Mouse (Mus musculus): ENCODE data around the gene Ap1g2. TPM values are rescaled to one million over a fixed set of nuclear protein-coding genes. Genes with fewer than 3 reads are reported as not detected.

The Ap1g2 gene
- polyA plus RNA-seq, 1 experiment from 2014 or later: 46.2 TPM

DNA sequence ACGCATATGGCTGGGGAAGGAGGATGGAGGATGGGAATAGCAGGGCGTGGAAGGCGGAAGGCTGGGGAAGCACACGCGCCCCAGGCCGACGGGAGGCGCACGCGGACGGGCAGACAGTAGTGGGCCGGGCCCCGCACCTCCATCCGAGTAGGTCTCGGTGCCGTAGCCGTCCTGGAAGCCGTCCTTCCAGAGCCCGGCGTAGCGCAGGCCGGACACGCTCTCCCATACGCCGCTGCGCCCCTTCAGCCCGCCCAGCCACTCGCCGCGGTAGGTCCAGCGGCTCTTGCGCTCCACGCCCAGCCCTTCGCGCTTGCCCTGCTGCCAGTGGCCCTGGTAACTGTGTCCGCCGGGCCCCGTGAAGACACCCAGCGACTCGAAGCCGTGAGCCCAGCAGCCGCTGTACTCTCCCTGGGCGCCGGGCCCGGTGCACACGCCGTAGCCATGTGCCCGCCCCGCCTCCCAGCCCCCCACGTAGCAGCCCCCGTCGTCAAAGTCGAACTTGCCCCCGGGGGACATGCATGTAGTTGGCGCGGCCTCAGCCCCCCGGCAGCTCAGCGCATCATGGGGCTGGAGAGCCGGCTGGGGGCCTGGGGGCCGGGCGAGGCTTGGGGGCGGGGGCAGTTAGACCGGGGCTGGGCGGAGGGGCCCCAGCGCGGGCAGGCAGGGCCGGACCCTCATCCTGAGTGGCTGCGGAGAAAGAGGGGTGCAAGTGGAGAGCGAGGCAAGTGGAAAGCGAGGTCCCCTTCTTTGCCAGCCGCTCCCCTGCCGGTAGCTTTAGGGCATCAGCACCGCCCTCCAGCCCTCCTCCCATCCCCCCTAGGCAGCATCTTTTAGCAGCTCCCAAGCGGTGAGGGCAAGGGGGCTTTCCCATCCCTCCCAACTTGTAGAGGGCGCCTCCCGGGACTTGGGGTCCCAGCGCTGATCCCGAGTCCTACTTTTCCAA lies 8.6 kb upstream of the Ap1g2 start:
- peak overlapping the region; percentile 68 for H3K4me3 ChIP-seq (replicated peaks; ENCODE audit: low read length)
- ATAC-seq (ENCODE audit: insufficient read depth, low FRiP score): peak; percentile 64; the same call in 1 of the 2 replicates
- H3K4me2 ChIP-seq (ENCODE audit: low read depth, low read length): peak overlapping the region; percentile 100
- no peak overlapping the region; the same call in 1 of the 2 replicates for H3K27ac ChIP-seq (ENCODE audit: low read length)
- WGBS: under 1% methylated on average over 71 of the region's 78 CpGs
- H3K36me3 ChIP-seq (ENCODE audit: control insufficient read depth, insufficient read depth, low read length): no peaks in the 10 kb centered on the region
- peaks cover 17% of the 10 kb centered on the region for H3K4me1 ChIP-seq (ENCODE audit: control insufficient read depth, insufficient read depth, low read length)
- H3K9me3 ChIP-seq (replicated peaks; ENCODE audit: control insufficient read depth, low read length): no peaks in the 10 kb centered on the region
- peak overlapping the region; percentile 76 for H3K9ac ChIP-seq (ENCODE audit: low read length)
- H3K27me3 ChIP-seq (ENCODE audit: control insufficient read depth, insufficient read depth, low read length): peaks cover 37% of the 10 kb centered on the region

DNA sequence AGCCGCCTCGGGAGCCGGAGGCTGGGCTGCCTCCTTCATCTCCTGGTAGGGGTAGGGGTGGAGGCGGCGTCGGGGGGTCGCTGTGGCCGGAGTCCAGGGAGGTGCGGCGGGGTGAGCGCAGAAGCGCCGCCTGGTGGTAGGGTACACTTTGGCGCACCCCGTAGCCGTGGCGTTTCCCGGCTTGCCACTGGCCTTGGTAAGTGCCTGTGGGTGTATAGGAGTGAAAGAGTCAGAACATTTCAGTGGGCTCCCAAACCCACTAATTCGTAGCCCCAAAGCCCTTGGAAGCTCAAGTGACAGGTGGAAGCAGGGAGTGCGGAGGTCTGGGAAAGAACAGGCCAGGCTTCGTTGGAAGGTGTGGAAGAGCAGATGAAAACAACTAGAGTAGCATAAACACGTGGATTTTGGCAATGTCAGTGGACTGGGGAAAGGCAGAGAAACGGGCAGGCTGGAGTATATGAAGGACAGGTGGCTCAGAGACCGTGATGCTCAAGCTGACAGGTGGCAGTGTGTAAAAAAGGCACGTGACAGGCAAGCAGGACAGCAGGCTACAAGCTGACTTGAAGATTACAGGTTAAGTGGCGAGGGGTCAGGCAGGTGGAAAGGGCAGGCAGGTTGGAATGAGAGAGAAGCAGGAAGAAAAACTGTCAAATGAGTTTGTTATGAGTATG lies 7.7 kb upstream of the Ap1g2 start:
- no peaks in the 10 kb centered on the region for H3K9me3 ChIP-seq (replicated peaks; ENCODE audit: control insufficient read depth, low read length)
- 8% methylated on average over 26 of the region's 26 CpGs for WGBS
- H3K9ac ChIP-seq (ENCODE audit: low read length): peak overlapping the region; percentile 76

DNA sequence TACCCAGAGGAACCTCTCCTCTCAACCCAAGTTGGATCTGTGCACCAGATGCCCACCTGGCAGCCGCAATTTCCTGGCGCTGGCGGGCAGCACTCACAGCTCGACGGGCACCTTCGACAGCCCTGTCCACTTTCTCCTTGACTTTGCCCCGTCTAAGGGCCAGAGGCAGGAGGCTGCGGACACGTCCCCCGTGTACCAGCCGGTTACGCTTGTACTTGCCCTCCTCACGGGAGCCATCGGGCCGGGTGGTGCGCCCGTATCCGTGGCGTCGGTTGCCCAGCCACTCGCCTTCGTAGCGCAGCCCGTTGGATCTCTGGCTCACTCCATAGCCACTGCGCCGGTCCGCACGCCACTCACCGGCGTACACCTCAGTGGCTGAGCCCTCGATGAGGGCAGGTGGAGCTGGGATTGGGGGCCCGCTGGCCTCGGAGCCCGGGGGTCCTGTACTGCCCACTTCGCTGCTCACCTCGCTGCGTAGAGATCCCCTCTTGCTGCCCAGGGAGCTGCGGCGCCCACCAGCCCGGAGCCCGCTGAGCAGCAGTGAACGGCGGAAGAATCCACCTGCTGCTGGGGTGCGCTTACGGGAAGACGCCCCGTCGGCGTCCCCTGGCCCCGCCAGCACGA lies 7.1 kb upstream of the Ap1g2 start:
- peaks cover 45% of the 10 kb centered on the region for H3K27me3 ChIP-seq (ENCODE audit: control insufficient read depth, insufficient read depth, low read length)

More for the DNA sequence above, 7.7 kb upstream of the Ap1g2 start:
- Histone ChIP-seq H3K4me2 (ENCODE audit: low read depth, low read length) (peak overlapping the region; percentile 100), H3K4me3 (replicated peaks; ENCODE audit: low read length) (peak overlapping the region; percentile 68), H3K27me3 (ENCODE audit: control insufficient read depth, insufficient read depth, low read length) (peaks cover 44% of the 10 kb centered on the region), H3K36me3 (ENCODE audit: control insufficient read depth, insufficient read depth, low read length) (no peaks in the 10 kb centered on the region), H3K27ac (ENCODE audit: low read length) (no peak overlapping the region), H3K4me1 (ENCODE audit: control insufficient read depth, insufficient read depth, low read length) (peaks cover 23% of the 10 kb centered on the region)
- no peak for ATAC-seq (ENCODE audit: insufficient read depth, low FRiP score)

DNA sequence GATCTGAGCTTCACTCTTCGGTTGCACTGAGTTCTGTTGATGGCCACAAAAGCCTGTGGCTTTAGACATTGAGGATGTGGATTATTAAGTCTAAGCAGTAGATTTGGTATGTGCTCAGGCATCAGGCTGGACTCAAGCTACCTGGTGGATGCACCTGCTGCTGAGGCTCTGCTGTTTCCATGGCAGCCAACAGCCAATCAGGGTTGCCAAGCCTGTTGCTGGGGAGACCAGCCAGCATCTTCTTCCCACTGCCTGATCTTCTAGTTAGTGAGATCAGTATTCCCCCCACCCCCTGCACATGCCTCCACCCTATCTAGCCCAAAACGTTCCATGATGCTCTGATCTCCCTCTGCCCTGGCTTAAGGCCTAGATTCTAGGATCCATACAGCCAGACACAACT lies 5.3 kb upstream of the Ap1g2 start:
- Histone ChIP-seq H3K4me2 (ENCODE audit: low read depth, low read length) (no peak overlapping the region), H3K9me3 (replicated peaks; ENCODE audit: control insufficient read depth, low read length) (no peaks in the 10 kb centered on the region), H3K4me3 (replicated peaks; ENCODE audit: low read length) (no peak overlapping the region), H3K4me1 (ENCODE audit: control insufficient read depth, insufficient read depth, low read length) (peaks cover 24% of the 10 kb centered on the region), H3K9ac (ENCODE audit: low read length) (no peak overlapping the region), H3K27me3 (ENCODE audit: control insufficient read depth, insufficient read depth, low read length) (peaks cover 45% of the 10 kb centered on the region), H3K27ac (ENCODE audit: low read length) (no peak overlapping the region), H3K36me3 (ENCODE audit: control insufficient read depth, insufficient read depth, low read length) (no peaks in the 10 kb centered on the region)
- ATAC-seq (ENCODE audit: insufficient read depth, low FRiP score): no peak
- WGBS: 60% methylated on average over 2 of the region's 2 CpGs

More for the DNA sequence above, 7.1 kb upstream of the Ap1g2 start:
- no peak overlapping the region for H3K9ac ChIP-seq (ENCODE audit: low read length)
- no peaks in the 10 kb centered on the region for H3K9me3 ChIP-seq (replicated peaks; ENCODE audit: control insufficient read depth, low read length)
- ATAC-seq (ENCODE audit: insufficient read depth, low FRiP score): no peak
- peak overlapping the region; percentile 100; the same call in 1 of the 2 replicates for H3K4me2 ChIP-seq (ENCODE audit: low read depth, low read length)
- H3K4me3 ChIP-seq (replicated peaks; ENCODE audit: low read length): peak overlapping the region; percentile 68
- 62% methylated on average over 51 of the region's 51 CpGs for WGBS
- no peaks in the 10 kb centered on the region for H3K36me3 ChIP-seq (ENCODE audit: control insufficient read depth, insufficient read depth, low read length)
- no peak overlapping the region for H3K27ac ChIP-seq (ENCODE audit: low read length)
- H3K4me1 ChIP-seq (ENCODE audit: control insufficient read depth, insufficient read depth, low read length): peaks cover 24% of the 10 kb centered on the region

DNA sequence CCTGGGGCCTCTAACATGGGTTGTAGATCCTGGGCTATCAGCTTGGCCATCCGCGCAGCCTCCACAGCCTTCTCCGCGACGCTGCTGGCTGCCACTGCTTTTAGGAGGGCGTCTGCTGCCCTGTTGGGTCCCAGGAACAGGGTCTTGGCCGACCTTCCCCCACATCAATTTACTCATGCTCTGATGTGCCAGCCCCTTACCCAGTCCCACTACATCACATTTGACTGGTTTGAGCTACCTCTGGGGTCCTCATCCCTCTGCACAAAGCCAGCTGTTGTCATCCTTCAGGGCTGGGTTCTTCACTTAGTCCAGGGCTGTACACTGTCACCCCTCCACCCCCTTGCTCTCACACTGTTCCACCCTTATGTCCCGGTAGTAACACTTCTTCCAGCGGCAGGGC lies 3.7 kb upstream of the Ap1g2 start:
- H3K4me2 ChIP-seq (ENCODE audit: low read depth, low read length): no peak overlapping the region
- 28% methylated on average over 9 of the region's 9 CpGs for WGBS
- H3K27ac ChIP-seq (ENCODE audit: low read length): no peak overlapping the region
- no peak overlapping the region for H3K9ac ChIP-seq (ENCODE audit: low read length)
- H3K27me3 ChIP-seq (ENCODE audit: control insufficient read depth, insufficient read depth, low read length): peaks cover 30% of the 10 kb centered on the region
- H3K4me3 ChIP-seq (replicated peaks; ENCODE audit: low read length): no peak overlapping the region
- no peaks in the 10 kb centered on the region for H3K9me3 ChIP-seq (replicated peaks; ENCODE audit: control insufficient read depth, low read length)
- ATAC-seq (ENCODE audit: insufficient read depth, low FRiP score): no peak
- H3K4me1 ChIP-seq (ENCODE audit: control insufficient read depth, insufficient read depth, low read length): peaks cover 26% of the 10 kb centered on the region
- H3K36me3 ChIP-seq (ENCODE audit: control insufficient read depth, insufficient read depth, low read length): no peaks in the 10 kb centered on the region

DNA sequence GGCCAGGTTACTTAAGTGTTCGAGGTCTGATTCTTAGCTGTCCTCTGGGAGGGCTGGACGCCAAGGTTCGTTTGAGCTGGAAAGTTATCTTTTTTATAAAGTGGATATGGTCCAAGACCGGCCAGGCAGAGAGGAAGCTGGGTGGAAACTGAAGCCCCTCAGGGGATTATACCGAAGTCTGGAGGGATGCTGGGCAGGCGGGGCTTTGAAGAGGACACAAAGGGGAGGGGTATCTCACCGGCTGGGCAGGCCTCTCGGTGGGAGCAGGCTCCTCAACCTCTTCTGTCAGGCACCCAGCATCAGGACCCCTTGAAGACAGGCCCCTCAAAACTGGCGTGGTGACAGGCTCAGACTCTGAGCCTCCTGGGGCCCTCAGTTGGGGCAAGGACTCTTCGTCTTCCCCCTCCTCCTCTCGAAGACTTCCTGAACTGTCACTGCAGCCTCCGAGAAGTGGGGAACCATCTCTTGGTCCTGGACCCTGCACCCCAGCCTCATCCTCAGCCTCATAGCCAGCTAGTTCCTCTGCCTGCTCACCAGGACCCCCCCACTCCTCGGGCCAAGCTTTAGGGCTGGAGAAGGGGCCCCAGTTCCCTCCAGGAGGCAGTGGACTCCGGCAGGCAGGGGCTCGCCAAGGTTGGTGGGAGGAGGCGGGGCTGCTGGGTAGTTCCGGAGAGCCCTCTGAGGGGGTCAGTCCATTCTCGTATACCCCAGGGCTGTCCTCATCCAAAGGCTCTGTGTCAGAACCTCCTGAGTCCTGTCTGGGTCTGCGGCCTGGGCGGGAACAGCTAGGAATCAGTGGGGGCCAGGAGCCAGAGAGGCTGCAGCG lies 2.9 kb upstream of the Ap1g2 start:
- Histone ChIP-seq H3K27me3 (ENCODE audit: control insufficient read depth, insufficient read depth, low read length) (peaks cover 28% of the 10 kb centered on the region), H3K4me1 (ENCODE audit: control insufficient read depth, insufficient read depth, low read length) (peaks cover 25% of the 10 kb centered on the region), H3K4me3 (replicated peaks; ENCODE audit: low read length) (no peak overlapping the region), H3K4me2 (ENCODE audit: low read depth, low read length) (no peak overlapping the region), H3K27ac (ENCODE audit: low read length) (no peak overlapping the region; the same call in 1 of the 2 replicates), H3K9me3 (replicated peaks; ENCODE audit: control insufficient read depth, low read length) (no peaks in the 10 kb centered on the region), H3K36me3 (ENCODE audit: control insufficient read depth, insufficient read depth, low read length) (no peaks in the 10 kb centered on the region), H3K9ac (ENCODE audit: low read length) (peak overlapping the region; percentile 46; the same call in 1 of the 2 replicates)
- no peak for ATAC-seq (ENCODE audit: insufficient read depth, low FRiP score)
- WGBS: 15% methylated on average over 21 of the region's 21 CpGs

GRCm38 (mm10) chr14:55108202-55108870 lies 1.9 kb upstream of the Ap1g2 start:
- H3K4me2 ChIP-seq (ENCODE audit: low read depth, low read length): no peak overlapping the region
- no peak for ATAC-seq (ENCODE audit: insufficient read depth, low FRiP score)
- H3K27me3 ChIP-seq (ENCODE audit: control insufficient read depth, insufficient read depth, low read length): peaks cover 19% of the 10 kb centered on the region
- WGBS: 32% methylated on average over 9 of the region's 9 CpGs
- no peak overlapping the region for H3K9ac ChIP-seq (ENCODE audit: low read length)
- H3K36me3 ChIP-seq (ENCODE audit: control insufficient read depth, insufficient read depth, low read length): no peaks in the 10 kb centered on the region
- no peak overlapping the region for H3K27ac ChIP-seq (ENCODE audit: low read length)
- peaks cover 18% of the 10 kb centered on the region for H3K4me1 ChIP-seq (ENCODE audit: control insufficient read depth, insufficient read depth, low read length)
- no peak overlapping the region for H3K4me3 ChIP-seq (replicated peaks; ENCODE audit: low read length)
- no peaks in the 10 kb centered on the region for H3K9me3 ChIP-seq (replicated peaks; ENCODE audit: control insufficient read depth, low read length)

DNA sequence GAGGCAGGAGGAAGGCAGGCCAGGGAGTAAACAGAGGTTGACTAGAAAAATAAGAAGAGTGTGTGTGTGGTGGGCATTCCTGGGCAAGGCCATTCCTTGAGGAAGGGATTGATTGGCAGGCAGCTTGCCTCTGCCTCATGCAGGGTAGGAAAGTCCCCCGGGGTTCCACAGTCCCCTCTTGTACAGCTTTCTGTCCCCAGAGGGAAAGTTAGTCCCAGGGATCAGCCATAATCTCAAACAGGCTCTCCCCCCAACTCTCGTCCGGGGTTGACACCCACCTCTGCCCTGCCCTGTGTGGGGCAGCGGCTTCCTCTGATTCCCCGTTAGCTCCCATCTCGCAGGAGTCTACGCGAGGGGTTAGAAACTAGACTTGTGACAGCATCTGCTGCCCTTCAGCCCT lies 597 bp upstream of the Ap1g2 start:
- Histone ChIP-seq H3K9ac (ENCODE audit: low read length) (no peak overlapping the region), H3K27me3 (ENCODE audit: control insufficient read depth, insufficient read depth, low read length) (peaks cover 16% of the 10 kb centered on the region), H3K36me3 (ENCODE audit: control insufficient read depth, insufficient read depth, low read length) (no peaks in the 10 kb centered on the region), H3K4me1 (ENCODE audit: control insufficient read depth, insufficient read depth, low read length) (peaks cover 18% of the 10 kb centered on the region), H3K9me3 (replicated peaks; ENCODE audit: control insufficient read depth, low read length) (no peaks in the 10 kb centered on the region), H3K4me3 (replicated peaks; ENCODE audit: low read length) (no peak overlapping the region), H3K4me2 (ENCODE audit: low read depth, low read length) (no peak overlapping the region), H3K27ac (ENCODE audit: low read length) (no peak overlapping the region)
- no peak for ATAC-seq (ENCODE audit: insufficient read depth, low FRiP score)
- 81% methylated on average over 8 of the region's 8 CpGs for WGBS

All from stomach, embryonic 16.5 days (tissue).